Mouse (Mus musculus) liver, adult 2 months (tissue): Measurements from ENCODE around the gene Cygb. TPM values are rescaled to one million over a fixed set of nuclear protein-coding genes. Genes with fewer than 3 reads are reported as not detected.
A peak's percentile ranks its signal among the peaks of the same experiment; 100 is the strongest.
"Not testable (repeated sequence)": the region's sequence is repeated elsewhere in the genome, so short reads cannot be mapped to it uniquely, and the experiment has no call there.

Experiments
- DNase-seq: peaks from one replicate; pipeline ENCODE4 v3.0.0-alpha.2; 2011; ENCODE audit warnings: low read depth, low spot score; ENCODE audit errors: extremely low read depth
- H3K27ac ChIP-seq: fragments of 200-500 bp; replicated peaks from 2 replicates; pipeline ENCODE4 v1.5.1; 2012; ENCODE audit warnings: low read depth, mild to moderate bottlenecking, control low read depth, inconsistent platforms, low read length; ENCODE audit not compliant: insufficient read depth
- H3K27me3 ChIP-seq: fragments of 200-500 bp; 2 replicates; pipeline ENCODE4 v1.6.1; 2012; ENCODE audit warnings: mild to moderate bottlenecking, moderate library complexity, low read length, inconsistent platforms; ENCODE audit not compliant: control insufficient read depth, insufficient read depth
- H3K36me3 ChIP-seq: fragments of 200-500 bp; 2 replicates; pipeline ENCODE4 v1.6.1; 2012; ENCODE audit warnings: low read length, inconsistent platforms; ENCODE audit not compliant: control insufficient read depth, insufficient read depth
- H3K4me1 ChIP-seq: fragments of 200-500 bp; 2 replicates; pipeline ENCODE4 v1.6.1; 2011; ENCODE audit warnings: low read length; ENCODE audit not compliant: control insufficient read depth, insufficient read depth
- H3K4me3 ChIP-seq: fragments of 200-500 bp; 2 replicates; pipeline ENCODE4 v1.5.1; 2011; ENCODE audit warnings: low read depth, mild to moderate bottlenecking, control low read depth, low read length, moderate library complexity; ENCODE audit not compliant: insufficient read depth
- H3K79me2 ChIP-seq: fragments of 200-500 bp; 2 replicates; pipeline ENCODE4 v1.6.1; 2012; ENCODE audit warnings: inconsistent platforms, mild to moderate bottlenecking, low read length, moderate library complexity; ENCODE audit not compliant: control insufficient read depth, insufficient read depth
- H3K9ac ChIP-seq: fragments of 200-500 bp; 2 replicates; pipeline ENCODE4 v1.6.1; 2012; ENCODE audit warnings: low read depth, mild to moderate bottlenecking, control low read depth, inconsistent platforms, low read length
- CTCF ChIP-seq: fragments of 200-500 bp; IDR thresholded peaks from 2 replicates; pipeline ENCODE4 v1.5.1; 2011; ENCODE audit warnings: low read depth, low read length, control low read depth
- POLR2A ChIP-seq: fragments of 200-500 bp; IDR thresholded peaks from 2 replicates; pipeline ENCODE4 v1.6.1; 2011; ENCODE audit warnings: low read length, control low read depth; ENCODE audit not compliant: insufficient read depth; ENCODE audit errors: extremely low read depth
- WGBS: fragments of 180-500 bp; shearing (Covaris S2); methylation state at CpG from one replicate; pipeline ENCODE4 v1.1.7; 2018; 5-methylcytosine and 5-hydroxymethylcytosine counted together
- polyA plus RNA-seq: library from polyadenylated mRNA; depleted of rRNA; stranded (reverse); fragments of >200 nt; gene quantifications from 2 replicates; pipeline ENCODE4 v1.2.3, GENCODE M21; 2012
- total RNA-seq: library from RNA; depleted of rRNA; stranded (reverse); fragments of >200 nt; gene quantifications from 2 replicates; pipeline ENCODE4 v1.2.3, GENCODE M21; 2014

Gene Cygb
- total and polyA plus RNA-seq, 2 experiments, result 2.6 to 5.6 TPM

GRCm38 (mm10) chr11:116642681-116643578 is 11.2 kb downstream of the Cygb start:
- no peaks in the 10 kb centered on the region for H3K36me3 ChIP-seq
- no peaks in the 10 kb centered on the region for H3K4me1 ChIP-seq
- no peaks in the 10 kb centered on the region for H3K27me3 ChIP-seq
- peak; percentile 36 for DNase-seq
- WGBS, result 37% methylated on average over 14 of the region's 14 CpGs
- no peak overlapping the region for H3K27ac ChIP-seq
- TF ChIP-seq CTCF, result peak; percentile 96
- no peak for TF ChIP-seq POLR2A
- no peak overlapping the region for H3K4me3 ChIP-seq
- no peaks in the 10 kb centered on the region for H3K79me2 ChIP-seq
- H3K9ac ChIP-seq, result no peak overlapping the region

- no peaks in the 10 kb centered on the region for H3K36me3 ChIP-seq
- H3K4me1 ChIP-seq, result no peaks in the 10 kb centered on the region
- DNase-seq, result peak; percentile 36
- H3K79me2 ChIP-seq, result no peaks in the 10 kb centered on the region
- WGBS, result 73% methylated on average over 3 of the region's 3 CpGs
- no peak for TF ChIP-seq POLR2A
- TF ChIP-seq CTCF, result no peak
- no peak overlapping the region for H3K4me3 ChIP-seq
- H3K9ac ChIP-seq, result no peak overlapping the region
- H3K27ac ChIP-seq, result no peak overlapping the region
- no peaks in the 10 kb centered on the region for H3K27me3 ChIP-seq
These were observed 12.4 kb downstream of the Cygb start for GRCm38 (mm10) chr11:116641731-116642130.

- Histone ChIP-seq H3K4me3 (no peak overlapping the region), H3K4me1 (no peaks in the 10 kb centered on the region), H3K9ac (no peak overlapping the region), H3K27me3 (no peaks in the 10 kb centered on the region), H3K36me3 (no peaks in the 10 kb centered on the region), H3K79me2 (no peaks in the 10 kb centered on the region), H3K27ac (no peak overlapping the region)
- TF ChIP-seq POLR2A, result no peak
- peak; percentile 60 for TF ChIP-seq CTCF
- DNase-seq, result no peak
- 68% methylated on average over 5 of the region's 5 CpGs for WGBS
These were observed 12.9 kb downstream of the Cygb start for GRCm38 (mm10) chr11:116641168-116641567.

DNA sequence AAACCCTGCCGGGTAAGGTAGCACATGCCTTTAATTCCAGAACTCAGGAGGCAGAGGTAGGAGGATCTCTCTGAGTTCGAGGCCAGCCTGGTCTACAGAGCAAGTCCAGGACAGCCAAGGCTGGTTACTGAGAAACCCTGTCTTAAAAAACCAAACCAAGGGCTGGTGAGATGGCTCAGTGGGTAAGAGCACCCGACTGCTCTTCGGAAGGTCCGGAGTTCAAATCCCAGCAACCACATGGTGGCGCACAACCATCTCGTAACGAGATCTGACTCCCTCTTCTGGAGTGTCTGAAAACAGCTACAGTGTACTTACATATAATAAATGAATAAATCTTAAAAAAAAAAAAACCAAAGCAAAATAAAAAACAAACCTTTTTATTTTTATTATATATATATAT is 17.5 kb downstream of the Cygb start:
- not testable (repeated sequence) for DNase-seq

DNA sequence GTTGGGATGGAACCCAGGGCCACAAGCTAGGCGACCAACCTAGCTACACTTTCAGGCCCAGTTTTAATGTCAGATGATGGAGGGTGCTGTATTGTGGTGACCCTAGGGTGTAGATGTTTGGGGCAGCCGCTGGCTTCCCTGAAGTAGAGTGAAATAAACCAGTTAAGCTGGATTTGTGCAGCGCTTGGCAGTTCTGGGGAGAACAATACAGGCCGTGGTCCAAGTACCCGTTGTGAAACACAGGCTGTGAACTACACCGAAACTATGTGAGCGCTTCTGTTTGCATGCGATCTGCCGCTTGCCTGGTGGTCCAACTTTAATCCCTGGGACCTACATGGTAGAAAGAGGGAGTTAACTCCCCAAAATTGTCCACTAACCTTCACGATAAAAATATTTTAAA is 21.2 kb downstream of the Cygb start:
- DNase-seq, result no peak
- H3K27me3 ChIP-seq, result no peaks in the 10 kb centered on the region
- no peak overlapping the region for H3K27ac ChIP-seq
- no peaks in the 10 kb centered on the region for H3K4me1 ChIP-seq
- TF ChIP-seq CTCF (no peak), POLR2A (no peak)
- 83% methylated on average over 10 of the region's 10 CpGs for WGBS
- H3K36me3 ChIP-seq, result no peaks in the 10 kb centered on the region
- no peak overlapping the region for H3K9ac ChIP-seq
- no peaks in the 10 kb centered on the region for H3K79me2 ChIP-seq
- H3K4me3 ChIP-seq, result no peak overlapping the region

More for the DNA sequence above, 17.5 kb downstream of the Cygb start:
- H3K79me2 ChIP-seq, H3K9ac ChIP-seq, H3K4me1 ChIP-seq, H3K4me3 ChIP-seq, H3K36me3 ChIP-seq, H3K27ac ChIP-seq, H3K27me3 ChIP-seq: not testable (repeated sequence)
- 77% methylated on average over 8 of the region's 8 CpGs for WGBS

DNA sequence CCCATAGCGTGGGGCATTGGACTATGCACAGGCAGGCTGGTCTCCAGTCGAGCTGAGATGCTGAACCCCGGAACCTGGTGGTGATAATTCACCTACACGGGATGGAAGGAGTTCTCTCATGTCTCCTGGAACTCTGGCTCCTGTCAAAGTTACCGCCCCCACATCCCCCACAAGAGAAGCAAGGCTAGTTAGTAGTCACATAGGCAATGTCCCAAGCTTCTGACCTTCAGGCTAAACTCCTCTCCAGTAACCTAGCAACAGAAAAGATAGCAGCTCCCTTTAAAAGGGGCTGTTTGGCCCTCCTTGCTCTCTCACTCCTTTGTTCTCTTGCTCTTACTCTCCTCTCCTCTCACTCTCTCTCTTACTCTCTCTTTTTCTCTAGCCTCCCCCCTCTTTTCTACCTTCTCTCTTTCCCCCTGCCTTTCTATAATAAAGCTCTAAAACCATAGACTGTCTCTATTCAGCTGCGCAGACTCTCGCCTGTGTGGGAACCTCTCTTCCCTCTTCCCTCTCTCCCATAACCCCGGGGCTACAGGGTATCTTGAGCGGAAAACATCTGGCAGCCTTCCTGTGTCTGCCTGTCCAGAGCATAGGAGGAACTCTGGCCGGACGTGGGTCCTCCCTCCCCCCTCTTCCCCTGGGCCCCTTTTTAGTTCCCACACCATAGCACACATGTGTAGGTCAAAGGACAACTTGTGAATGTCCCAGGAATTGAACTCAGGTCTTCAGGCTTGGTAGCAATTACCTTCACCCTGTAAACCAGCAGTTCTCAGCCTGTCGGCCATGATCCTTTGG is 23.7 kb downstream of the Cygb start:
- no peaks in the 10 kb centered on the region for H3K4me1 ChIP-seq
- DNase-seq, result no peak
- no peak overlapping the region for H3K27ac ChIP-seq
- no peak overlapping the region for H3K4me3 ChIP-seq
- no peaks in the 10 kb centered on the region for H3K79me2 ChIP-seq
- no peaks in the 10 kb centered on the region for H3K27me3 ChIP-seq
- 55% methylated on average over 12 of the region's 12 CpGs for WGBS
- TF ChIP-seq CTCF (no peak), POLR2A (no peak)
- H3K9ac ChIP-seq, result no peak overlapping the region
- no peaks in the 10 kb centered on the region for H3K36me3 ChIP-seq
